Mouse (Mus musculus): Measurements from ENCODE around the gene Usp18. TPM values are rescaled to one million over a fixed set of nuclear protein-coding genes. Genes with fewer than 3 reads are reported as not detected.

Gene Usp18
- polyA plus RNA-seq, 1 experiment from 2014 or later, result 0.73 TPM

DNA sequence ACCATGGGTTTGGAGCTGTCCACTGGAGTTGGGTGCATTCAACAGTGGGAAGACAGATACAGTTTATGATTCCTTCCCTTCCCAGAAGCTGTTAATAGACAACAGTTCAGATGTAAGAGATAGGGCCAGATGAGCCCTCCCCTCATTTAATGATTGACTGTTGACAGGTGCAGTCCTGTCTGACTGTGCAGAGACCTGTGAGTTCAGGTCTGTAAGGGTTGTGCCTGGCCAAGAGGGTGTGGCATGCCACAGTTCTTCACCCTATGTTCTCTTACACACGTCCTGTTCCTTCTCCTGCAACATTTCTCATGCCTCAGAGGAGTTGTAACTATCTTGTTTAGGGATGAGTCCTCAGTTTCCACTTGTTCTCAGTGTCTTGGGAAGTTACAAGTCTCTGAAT, 13.1 kb upstream of the Usp18 start:
- 61% methylated on average over 1 of the region's 1 CpGs for WGBS
- no peaks in the 10 kb centered on the region for H3K4me1 ChIP-seq (replicated peaks)
- no peak overlapping the region for H3K4me3 ChIP-seq
- no peaks in the 10 kb centered on the region for H3K36me3 ChIP-seq
- H3K27ac ChIP-seq, result no peak overlapping the region
- DNase-seq (ENCODE audit: low spot score), result no peak
- no peaks in the 10 kb centered on the region for H3K9me3 ChIP-seq
- H3K27me3 ChIP-seq (ENCODE audit: insufficient read depth, poor library complexity, severe bottlenecking), result no peaks in the 10 kb centered on the region

GRCm38 (mm10) chr6:121236386-121236785, 9.3 kb upstream of the Usp18 start:
- WGBS, result 90% methylated on average over 2 of the region's 2 CpGs
- no peak for DNase-seq (ENCODE audit: low spot score)

DNA sequence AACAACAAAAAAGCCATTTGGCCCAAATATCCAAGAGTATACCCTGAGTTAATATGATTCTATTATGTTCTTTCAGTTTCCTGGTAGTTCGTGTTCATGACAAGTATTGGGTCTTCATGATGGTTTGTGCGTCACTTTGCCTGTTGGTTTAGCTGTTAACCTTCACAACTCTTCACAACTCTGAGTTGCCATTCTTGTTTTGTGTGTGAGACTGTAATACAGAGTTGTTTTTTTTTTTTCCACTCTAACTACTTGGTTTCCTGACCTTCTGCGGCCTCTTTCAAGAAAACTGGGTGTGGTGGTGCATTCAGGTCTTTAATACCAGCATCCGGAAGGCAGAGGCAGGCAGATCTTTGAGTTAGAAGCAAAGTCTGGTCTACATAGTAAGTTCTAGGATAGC, 7.5 kb upstream of the Usp18 start:
- H3K27me3 ChIP-seq (ENCODE audit: insufficient read depth, poor library complexity, severe bottlenecking), result no peaks in the 10 kb centered on the region
- no peaks in the 10 kb centered on the region for H3K4me1 ChIP-seq (replicated peaks)
- H3K9me3 ChIP-seq, result no peaks in the 10 kb centered on the region
- H3K27ac ChIP-seq, result no peak overlapping the region
- H3K4me3 ChIP-seq, result no peak overlapping the region
- DNase-seq (ENCODE audit: low spot score), result no peak
- H3K36me3 ChIP-seq, result no peaks in the 10 kb centered on the region
- 92% methylated on average over 4 of the region's 4 CpGs for WGBS

More at GRCm38 (mm10) chr6:121236386-121236785, 9.3 kb upstream of the Usp18 start:
- Histone ChIP-seq H3K4me1 (replicated peaks) (no peaks in the 10 kb centered on the region), H3K4me3 (no peak overlapping the region), H3K9me3 (no peaks in the 10 kb centered on the region), H3K27ac (no peak overlapping the region), H3K27me3 (ENCODE audit: insufficient read depth, poor library complexity, severe bottlenecking) (no peaks in the 10 kb centered on the region), H3K36me3 (no peaks in the 10 kb centered on the region)

- 80% methylated on average over 2 of the region's 2 CpGs for WGBS
- Histone ChIP-seq H3K9me3 (no peaks in the 10 kb centered on the region), H3K4me1 (replicated peaks) (peaks cover 10% of the 10 kb centered on the region), H3K4me3 (no peak overlapping the region), H3K27ac (no peak overlapping the region), H3K36me3 (no peaks in the 10 kb centered on the region), H3K27me3 (ENCODE audit: insufficient read depth, poor library complexity, severe bottlenecking) (peaks cover 25% of the 10 kb centered on the region)
- DNase-seq (ENCODE audit: low spot score), result no peak
These were observed 3.9 kb upstream of the Usp18 start for GRCm38 (mm10) chr6:121241780-121242179.

DNA sequence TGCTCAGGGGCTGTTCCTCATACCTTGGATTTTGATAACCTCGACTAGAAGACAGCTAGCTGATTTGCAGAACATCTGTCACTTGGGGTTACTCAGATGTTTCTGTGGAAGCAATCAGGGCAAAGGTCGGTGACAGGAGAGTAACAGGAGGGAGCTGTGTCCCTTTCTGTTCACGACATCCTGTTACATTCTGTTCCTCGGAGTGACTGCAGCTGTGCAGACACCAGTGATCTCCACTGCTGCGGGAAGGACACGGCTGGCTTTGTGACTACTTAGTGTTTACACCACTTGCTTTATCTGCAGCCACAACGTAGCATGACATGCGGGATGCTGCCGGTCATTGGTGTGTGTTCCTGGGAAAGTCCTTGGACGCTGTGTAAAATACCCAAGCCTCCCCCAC, 2.5 kb upstream of the Usp18 start:
- Histone ChIP-seq H3K4me3 (no peak overlapping the region), H3K27ac (no peak overlapping the region), H3K36me3 (no peaks in the 10 kb centered on the region), H3K9me3 (no peaks in the 10 kb centered on the region), H3K27me3 (ENCODE audit: insufficient read depth, poor library complexity, severe bottlenecking) (peaks cover 37% of the 10 kb centered on the region), H3K4me1 (replicated peaks) (peaks cover 10% of the 10 kb centered on the region)
- no peak for DNase-seq (ENCODE audit: low spot score)
- WGBS, result 65% methylated on average over 10 of the region's 10 CpGs

DNA sequence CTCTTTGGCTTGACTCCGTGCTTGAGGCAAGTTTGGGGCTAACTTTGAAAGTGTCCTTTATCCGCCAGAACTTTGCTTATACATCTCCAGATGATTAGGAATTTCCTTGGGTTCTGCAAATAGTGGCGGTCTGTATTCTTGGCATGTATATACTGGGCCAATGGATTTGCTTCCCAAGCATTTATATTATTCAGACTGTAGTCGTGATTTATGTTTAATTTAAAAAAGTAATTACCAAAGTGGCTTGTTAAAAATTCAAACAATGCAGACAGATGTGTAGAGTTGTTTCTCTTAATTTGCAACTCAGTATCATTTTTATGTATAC, 293 bp downstream of the Usp18 start:
- H3K27me3 ChIP-seq (ENCODE audit: insufficient read depth, poor library complexity, severe bottlenecking), result peaks cover 37% of the 10 kb centered on the region
- WGBS, result 19% methylated on average over 4 of the region's 4 CpGs
- no peak for DNase-seq (ENCODE audit: low spot score)
- peaks cover 10% of the 10 kb centered on the region for H3K4me1 ChIP-seq (replicated peaks)
- H3K4me3 ChIP-seq, result peak overlapping the region; percentile 58
- no peaks in the 10 kb centered on the region for H3K36me3 ChIP-seq
- no peak overlapping the region for H3K27ac ChIP-seq
- no peaks in the 10 kb centered on the region for H3K9me3 ChIP-seq

DNA sequence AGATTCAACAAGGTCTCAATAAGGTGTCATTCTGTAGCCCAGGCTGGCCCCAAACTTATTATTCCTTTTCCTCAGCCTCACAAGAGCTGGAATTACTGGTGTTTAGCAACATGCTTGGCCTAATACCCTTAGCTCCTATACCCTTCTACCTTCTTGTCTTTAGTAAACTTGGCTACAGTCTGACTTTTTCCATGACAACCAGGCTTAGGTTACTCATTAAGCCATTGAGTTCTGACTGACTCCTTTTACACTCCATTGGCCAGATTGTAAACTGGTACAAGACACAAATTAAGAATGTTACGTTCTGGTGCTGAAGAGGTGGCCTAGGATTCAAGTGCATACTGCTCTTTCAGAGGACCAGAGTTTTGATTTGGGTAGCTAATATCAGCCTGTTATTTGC, 4.7 kb downstream of the Usp18 start:
- peaks cover 18% of the 10 kb centered on the region for H3K27me3 ChIP-seq (ENCODE audit: insufficient read depth, poor library complexity, severe bottlenecking)
- H3K9me3 ChIP-seq, result no peaks in the 10 kb centered on the region
- H3K36me3 ChIP-seq, result no peaks in the 10 kb centered on the region
- H3K27ac ChIP-seq, result no peak overlapping the region
- peaks cover 5% of the 10 kb centered on the region for H3K4me1 ChIP-seq (replicated peaks)
- DNase-seq (ENCODE audit: low spot score), result no peak
- H3K4me3 ChIP-seq, result no peak overlapping the region
- 81% methylated on average over 1 of the region's 1 CpGs for WGBS

GRCm38 (mm10) chr6:121251256-121251655, 5.5 kb downstream of the Usp18 start:
- Histone ChIP-seq H3K27ac (no peak overlapping the region), H3K27me3 (ENCODE audit: insufficient read depth, poor library complexity, severe bottlenecking) (peaks cover 15% of the 10 kb centered on the region), H3K9me3 (no peaks in the 10 kb centered on the region), H3K36me3 (no peaks in the 10 kb centered on the region), H3K4me1 (replicated peaks) (no peaks in the 10 kb centered on the region), H3K4me3 (no peak overlapping the region)
- DNase-seq (ENCODE audit: low spot score), result no peak
- WGBS, result 74% methylated on average over 5 of the region's 5 CpGs

GRCm38 (mm10) chr6:121260548-121260947, 14.8 kb downstream of the Usp18 start:
- Histone ChIP-seq H3K36me3 (no peaks in the 10 kb centered on the region), H3K27ac (no peak overlapping the region), H3K9me3 (0 out of 2 replicates have a peak, but pooled peaks cover 4% of the 10 kb centered on the region), H3K27me3 (ENCODE audit: insufficient read depth, poor library complexity, severe bottlenecking) (no peaks in the 10 kb centered on the region), H3K4me1 (replicated peaks) (no peaks in the 10 kb centered on the region), H3K4me3 (no peak overlapping the region)
- peak; percentile 66 for DNase-seq (ENCODE audit: low spot score)
- WGBS, result 36% methylated on average over 9 of the region's 9 CpGs

DNA sequence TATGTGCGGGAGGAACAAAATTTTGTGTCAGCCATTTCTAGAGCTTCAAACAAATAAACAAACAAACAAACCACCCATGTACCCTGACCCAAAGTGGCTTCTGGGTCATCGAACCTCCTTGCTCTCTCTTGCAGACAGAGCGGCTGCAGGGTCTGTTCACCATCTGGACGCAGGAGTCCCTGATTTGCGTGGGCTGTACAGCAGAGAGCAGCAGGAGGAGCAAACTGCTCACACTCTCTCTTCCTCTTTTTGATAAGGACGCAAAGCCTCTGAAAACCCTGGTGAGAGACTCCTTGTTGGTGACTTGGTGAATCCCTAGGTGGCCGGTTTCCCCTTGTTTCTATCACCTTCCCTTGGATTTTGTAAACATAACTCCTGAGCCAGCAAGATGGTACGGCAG, 15.5 kb downstream of the Usp18 start:
- Histone ChIP-seq H3K27me3 (ENCODE audit: insufficient read depth, poor library complexity, severe bottlenecking) (no peaks in the 10 kb centered on the region), H3K27ac (no peak overlapping the region), H3K36me3 (no peaks in the 10 kb centered on the region), H3K4me1 (replicated peaks) (no peaks in the 10 kb centered on the region), H3K9me3 (0 out of 2 replicates have a peak, but pooled peaks cover 4% of the 10 kb centered on the region), H3K4me3 (no peak overlapping the region)
- WGBS, result 82% methylated on average over 8 of the region's 8 CpGs
- DNase-seq (ENCODE audit: low spot score), result no peak

DNA sequence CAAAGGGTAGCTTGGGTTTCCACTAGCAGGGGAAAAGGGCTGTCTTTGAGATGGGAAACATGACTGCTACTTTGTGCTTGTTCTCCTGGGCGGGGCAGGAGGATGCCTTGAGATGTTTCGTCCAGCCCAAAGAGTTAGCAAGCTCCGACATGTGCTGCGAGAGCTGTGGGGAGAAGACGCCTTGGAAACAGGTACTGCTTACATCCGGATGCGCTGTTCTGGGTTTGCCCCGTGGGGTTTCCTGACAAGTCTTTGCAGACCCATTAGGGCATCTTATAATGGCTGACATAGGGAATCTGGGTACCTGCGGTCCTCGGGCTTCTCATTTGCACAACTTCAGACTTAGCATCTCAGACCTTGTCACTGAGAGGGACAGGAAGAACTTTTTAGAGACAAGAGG, 16.3 kb downstream of the Usp18 start:
- no peaks in the 10 kb centered on the region for H3K36me3 ChIP-seq
- no peaks in the 10 kb centered on the region for H3K27me3 ChIP-seq (ENCODE audit: insufficient read depth, poor library complexity, severe bottlenecking)
- no peak overlapping the region for H3K4me3 ChIP-seq
- WGBS, result 91% methylated on average over 10 of the region's 10 CpGs
- H3K9me3 ChIP-seq, result 0 out of 2 replicates have a peak, but pooled peaks cover 4% of the 10 kb centered on the region
- no peaks in the 10 kb centered on the region for H3K4me1 ChIP-seq (replicated peaks)
- H3K27ac ChIP-seq, result no peak overlapping the region
- no peak for DNase-seq (ENCODE audit: low spot score)

GRCm38 (mm10) chr6:121262496-121262895, 16.8 kb downstream of the Usp18 start:
- Histone ChIP-seq H3K36me3 (no peaks in the 10 kb centered on the region), H3K9me3 (0 out of 2 replicates have a peak, but pooled peaks cover 3% of the 10 kb centered on the region), H3K27ac (no peak overlapping the region), H3K4me3 (no peak overlapping the region), H3K4me1 (replicated peaks) (no peaks in the 10 kb centered on the region), H3K27me3 (ENCODE audit: insufficient read depth, poor library complexity, severe bottlenecking) (no peaks in the 10 kb centered on the region)
- 92% methylated on average over 11 of the region's 11 CpGs for WGBS
- no peak for DNase-seq (ENCODE audit: low spot score)

- no peaks in the 10 kb centered on the region for H3K36me3 ChIP-seq
- 0 out of 2 replicates have a peak, but pooled peaks cover 6% of the 10 kb centered on the region for H3K4me1 ChIP-seq (replicated peaks)
- H3K9me3 ChIP-seq, result no peaks in the 10 kb centered on the region
- H3K27me3 ChIP-seq (ENCODE audit: insufficient read depth, poor library complexity, severe bottlenecking), result no peaks in the 10 kb centered on the region
- no peak for DNase-seq (ENCODE audit: low spot score)
- no peak overlapping the region for H3K27ac ChIP-seq
- no peak overlapping the region for H3K4me3 ChIP-seq
- 82% methylated on average over 6 of the region's 6 CpGs for WGBS
These were observed 24.4 kb downstream of the Usp18 start for GRCm38 (mm10) chr6:121270156-121270555.

- H3K4me3 ChIP-seq, result peak overlapping the region; percentile 52; the same call in 1 of the 2 replicates
- 0 out of 2 replicates have a peak, but pooled peaks cover 6% of the 10 kb centered on the region for H3K4me1 ChIP-seq (replicated peaks)
- H3K27me3 ChIP-seq (ENCODE audit: insufficient read depth, poor library complexity, severe bottlenecking), result no peaks in the 10 kb centered on the region
- no peaks in the 10 kb centered on the region for H3K36me3 ChIP-seq
- no peaks in the 10 kb centered on the region for H3K9me3 ChIP-seq
- WGBS, result 12% methylated on average over 4 of the region's 4 CpGs
- H3K27ac ChIP-seq, result no peak overlapping the region
- no peak for DNase-seq (ENCODE audit: low spot score)
These were observed 26.0 kb downstream of the Usp18 start for GRCm38 (mm10) chr6:121271707-121272074.

Data from hindbrain, embryonic 10.5 days (tissue).